Mouse (Mus musculus) spleen, adult 12 weeks (tissue): ENCODE measurements at regions not wholly inside any gene's neighbourhood (a gene's known extent, or its start where the extent isn't known, plus 50 kb on each side); places are given as distances from the start of the nearest gene placed in this dataset.
"Not testable (repeated sequence)": the region's sequence is repeated elsewhere in the genome, so short reads cannot be mapped to it uniquely, and the experiment has no call there.

Experiments
- DNase-seq: peaks from one replicate; pipeline ENCODE4 v3.0.0; 2022; ENCODE audit warnings: low spot score

GRCm38 (mm10) chr15:5869289-5869688 is 430.3 kb upstream of the Dab2 start:
- no peak for DNase-seq

DNA sequence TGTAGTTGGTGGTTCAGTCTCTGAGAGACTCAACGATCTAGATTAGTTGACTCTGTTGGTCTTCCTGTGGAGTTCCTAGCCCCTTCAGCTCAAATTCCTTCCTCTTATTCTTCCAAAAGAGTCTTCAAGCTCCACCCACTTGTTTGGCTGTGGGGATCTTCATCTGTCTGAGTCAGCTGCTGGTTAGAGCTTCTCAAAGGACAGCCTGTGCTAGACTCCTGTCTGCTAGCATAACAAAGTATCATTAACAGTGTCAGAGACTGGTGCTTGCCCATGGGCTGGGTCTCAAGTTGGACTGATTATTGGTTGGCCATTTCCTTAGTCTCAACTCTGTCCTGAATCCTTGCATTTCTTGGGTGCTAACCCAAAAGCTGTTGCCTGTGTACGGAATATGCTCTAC is 429.7 kb upstream of the Dab2 start:
- no peak for DNase-seq

DNA sequence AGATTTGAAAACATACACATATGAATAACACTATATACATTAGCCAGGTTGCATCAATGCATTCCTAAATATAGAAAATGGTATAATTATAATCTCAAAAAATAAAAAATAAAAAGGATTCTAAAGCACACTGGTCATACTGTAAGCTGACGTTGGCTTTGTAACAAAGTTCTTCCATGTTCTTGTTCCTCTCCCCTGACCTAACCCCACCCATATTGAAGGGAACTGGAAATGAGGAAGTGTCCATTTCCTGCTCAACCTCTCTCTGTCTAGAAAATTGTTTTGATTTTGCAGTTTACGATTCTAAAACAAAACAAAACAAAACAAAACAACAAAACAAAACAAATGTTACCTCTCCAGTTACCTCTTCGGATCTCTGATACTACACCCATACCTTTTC is 427.5 kb upstream of the Dab2 start:
- DNase-seq = no peak

- no peak for DNase-seq
Observed at GRCm38 (mm10) chr15:5877749-5878148, 421.8 kb upstream of the Dab2 start.

DNA sequence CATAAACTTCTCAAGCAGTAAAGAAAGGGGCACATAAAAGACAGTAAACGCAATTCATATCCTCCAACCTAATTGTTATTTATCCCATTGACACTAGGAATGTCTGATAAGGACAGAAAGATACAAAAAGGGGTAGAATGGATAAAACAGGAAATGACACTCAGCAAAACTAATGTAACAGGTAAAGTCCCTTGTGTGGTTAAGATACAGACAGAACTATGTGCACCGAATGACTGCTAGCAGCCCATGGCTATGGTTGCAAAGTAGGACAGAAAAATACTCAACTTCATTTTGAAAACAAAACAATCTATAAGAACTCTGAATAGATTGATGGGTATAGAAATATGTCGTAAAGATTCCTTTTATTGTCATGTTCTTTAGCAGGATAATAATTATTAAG is 408.4 kb upstream of the Dab2 start:
- DNase-seq = no peak

GRCm38 (mm10) chr15:5892034-5892433 is 407.6 kb upstream of the Dab2 start:
- DNase-seq = no peak

DNA sequence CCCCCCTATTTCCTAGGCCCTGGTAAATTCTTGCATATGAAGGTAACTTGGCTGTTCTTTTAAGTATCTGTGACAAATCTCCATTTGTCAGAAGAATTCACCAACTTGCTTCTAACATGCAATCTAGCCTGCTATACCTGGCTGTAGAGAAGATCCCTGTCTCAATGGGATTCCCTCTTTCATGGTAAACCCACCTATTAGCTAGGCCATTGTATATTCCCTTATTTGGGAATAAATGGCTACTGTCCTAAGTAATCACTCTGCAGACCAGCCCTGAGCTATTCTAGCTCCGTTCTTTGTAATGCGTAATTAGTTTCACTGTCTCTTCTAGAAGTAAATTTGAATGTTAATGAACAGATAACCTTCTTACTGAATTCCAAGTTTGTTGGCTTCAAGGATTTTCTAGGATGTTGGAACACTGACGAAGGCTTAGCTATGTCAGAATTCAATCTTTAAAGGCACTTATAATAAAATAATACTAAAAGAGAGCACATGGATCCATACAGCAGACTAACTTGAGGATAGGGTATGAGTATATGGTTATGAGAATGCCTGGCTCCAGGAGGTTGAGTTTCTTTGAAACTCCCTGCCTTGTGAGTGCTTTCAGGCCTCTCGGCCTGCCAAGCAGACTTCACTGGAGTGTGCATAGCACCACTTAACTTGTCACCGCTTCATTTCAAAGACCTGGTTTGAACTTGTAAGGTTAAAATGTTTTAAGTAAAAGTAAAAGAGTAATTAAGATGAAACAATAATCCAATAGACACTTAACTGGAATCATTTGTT is 403.7 kb upstream of the Dab2 start:
- DNase-seq = not testable (repeated sequence)

GRCm38 (mm10) chr15:5915261-5915660 is 384.3 kb upstream of the Dab2 start:
- DNase-seq = no peak

DNA sequence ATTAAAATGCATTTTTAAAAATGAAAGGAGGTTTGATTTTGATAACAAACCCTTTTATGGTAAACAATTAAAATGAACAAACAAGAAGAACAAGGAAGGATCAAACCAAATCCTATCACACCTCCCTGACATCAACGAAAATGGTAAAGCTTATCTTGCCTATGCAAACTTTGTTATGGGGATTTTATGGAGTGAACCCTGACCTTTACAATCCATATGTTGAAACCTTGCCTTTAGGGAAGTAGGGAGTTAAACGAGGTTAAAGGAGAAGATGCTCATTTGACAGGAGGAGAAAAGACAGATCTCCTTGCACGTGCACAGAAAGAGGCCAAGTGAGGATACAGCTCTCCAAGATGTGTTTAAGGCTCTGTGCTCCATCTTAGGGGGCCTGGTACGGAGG is 379.5 kb upstream of the Dab2 start:
- DNase-seq = no peak

- no peak for DNase-seq
Observed at GRCm38 (mm10) chr15:5927768-5928167, 371.8 kb upstream of the Dab2 start.

GRCm38 (mm10) chr15:5933586-5933985 is 366.0 kb upstream of the Dab2 start:
- no peak for DNase-seq

- DNase-seq = no peak
Observed at GRCm38 (mm10) chr15:5940945-5941344, 358.6 kb upstream of the Dab2 start.

DNA sequence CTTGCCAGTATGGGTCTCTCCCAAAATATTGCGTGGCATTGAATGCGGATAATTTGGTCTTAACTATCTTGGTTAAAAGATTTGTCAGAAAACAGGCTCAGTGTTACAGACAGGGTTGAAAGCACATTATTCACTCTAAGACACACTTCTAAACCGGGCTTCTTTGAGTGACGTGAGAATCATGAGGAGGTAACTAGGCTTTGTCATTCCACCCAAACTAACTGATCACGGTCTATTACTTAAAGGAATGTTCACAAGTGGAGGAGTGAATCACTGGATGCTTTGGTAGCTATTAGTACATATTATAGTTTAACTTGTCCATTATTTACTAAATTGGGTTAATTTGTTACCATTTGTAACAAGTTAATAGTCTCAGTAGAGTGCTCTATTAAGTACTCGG is 352.9 kb upstream of the Dab2 start:
- no peak for DNase-seq

DNA sequence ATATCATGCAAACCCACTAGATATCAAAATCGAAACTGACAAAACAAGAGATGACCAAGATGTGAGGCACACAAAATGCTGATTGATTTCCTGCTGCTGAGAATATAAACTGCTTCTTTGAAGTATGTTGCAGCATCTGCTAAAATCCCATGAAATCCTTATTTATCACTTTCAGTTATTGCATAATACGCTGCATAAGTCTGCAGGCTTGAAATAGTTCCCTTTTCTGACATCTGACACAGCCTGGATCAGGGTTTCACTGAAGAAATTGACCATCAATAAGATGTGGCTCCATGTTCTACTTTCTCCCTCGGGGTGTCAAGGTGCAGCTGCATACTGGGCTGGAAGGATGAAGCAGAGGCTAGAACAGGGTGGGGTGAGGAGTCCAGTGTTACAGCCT is 348.7 kb upstream of the Dab2 start:
- DNase-seq = no peak

DNA sequence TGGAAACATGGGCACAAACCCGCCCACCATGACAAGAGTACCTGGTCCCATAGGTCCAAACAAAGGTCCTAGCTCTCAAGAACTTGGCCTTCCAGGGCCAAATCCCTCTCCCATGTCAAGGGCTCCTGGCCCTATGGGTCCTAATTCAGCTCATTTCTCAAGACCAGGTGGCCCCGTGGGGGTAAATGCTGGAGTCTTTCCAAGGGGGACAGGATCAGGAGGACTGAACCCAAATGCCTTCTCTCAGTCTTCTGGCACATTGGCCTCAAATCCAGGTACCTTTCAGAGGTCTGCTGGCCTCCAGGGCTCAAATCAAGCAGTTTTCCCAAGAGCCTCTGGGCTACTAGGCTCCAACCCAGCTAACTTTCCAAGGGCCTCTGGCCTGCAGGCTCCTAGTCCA is 347.9 kb upstream of the Dab2 start:
- DNase-seq = not testable (repeated sequence)

- DNase-seq = no peak
Observed at GRCm38 (mm10) chr15:5953106-5953505, 346.5 kb upstream of the Dab2 start.

GRCm38 (mm10) chr15:5991351-5992065 is 308.1 kb upstream of the Dab2 start:
- DNase-seq = no peak

DNA sequence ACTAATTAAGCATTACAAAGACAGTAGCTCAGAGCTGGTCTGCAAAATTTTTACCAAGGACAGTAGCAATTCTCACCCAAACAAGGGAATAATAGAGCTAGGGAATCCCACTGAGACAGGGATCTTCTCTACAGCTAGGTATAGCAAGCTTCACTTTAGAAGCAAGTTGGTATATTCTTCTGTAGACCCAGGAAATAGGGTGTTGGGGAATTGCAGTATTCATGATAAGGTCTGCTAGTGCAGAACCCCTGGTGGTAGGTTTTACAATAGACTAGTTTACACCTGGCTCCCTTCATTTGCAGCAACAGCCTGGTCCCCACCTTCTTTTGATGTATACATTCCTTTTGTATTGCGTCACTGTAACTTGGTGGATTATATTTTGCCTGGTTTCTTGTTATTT is 307.4 kb upstream of the Dab2 start:
- DNase-seq = not testable (repeated sequence)

DNA sequence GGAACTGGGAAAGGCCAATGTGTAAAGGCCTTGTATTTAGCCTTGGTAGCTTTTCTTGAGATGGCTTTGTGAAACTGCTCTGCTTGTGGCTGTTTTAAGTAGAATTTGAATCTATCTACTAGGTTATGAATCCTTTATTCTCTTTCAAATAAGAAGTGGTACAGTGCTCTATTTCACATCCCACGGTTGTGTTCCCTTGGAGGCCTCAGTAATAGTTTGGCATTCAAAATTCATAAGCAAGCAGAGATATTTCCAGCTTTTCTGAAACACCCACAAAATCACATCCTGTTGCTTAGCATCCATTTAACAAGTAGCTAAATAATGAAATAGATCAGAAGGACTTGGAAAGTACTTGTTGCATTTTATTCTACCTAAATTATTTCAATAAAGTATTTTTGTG is 298.8 kb upstream of the Dab2 start:
- no peak for DNase-seq

GRCm38 (mm10) chr15:6001394-6001793 is 298.2 kb upstream of the Dab2 start:
- no peak for DNase-seq

DNA sequence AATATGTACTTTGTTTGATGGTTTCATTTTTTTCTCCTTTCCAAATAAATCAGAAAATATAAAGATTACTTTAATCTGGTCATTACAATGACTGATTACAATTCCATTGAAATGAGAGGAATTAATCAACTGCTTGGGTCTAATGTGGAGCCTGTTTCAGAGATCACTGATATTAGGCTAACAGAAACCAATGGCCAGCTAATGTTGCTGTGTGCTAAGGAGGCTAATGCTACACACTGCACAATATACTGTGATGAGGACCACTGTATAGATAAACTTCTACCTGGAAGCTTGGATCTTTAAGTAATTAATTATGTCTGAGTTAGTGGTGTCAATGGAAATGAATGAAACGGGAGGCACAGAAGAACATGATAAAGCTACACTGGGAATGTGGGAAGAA is 284.6 kb upstream of the Dab2 start:
- DNase-seq = no peak

- no peak for DNase-seq
Observed at GRCm38 (mm10) chr15:6016637-6017049, 282.9 kb upstream of the Dab2 start.

DNA sequence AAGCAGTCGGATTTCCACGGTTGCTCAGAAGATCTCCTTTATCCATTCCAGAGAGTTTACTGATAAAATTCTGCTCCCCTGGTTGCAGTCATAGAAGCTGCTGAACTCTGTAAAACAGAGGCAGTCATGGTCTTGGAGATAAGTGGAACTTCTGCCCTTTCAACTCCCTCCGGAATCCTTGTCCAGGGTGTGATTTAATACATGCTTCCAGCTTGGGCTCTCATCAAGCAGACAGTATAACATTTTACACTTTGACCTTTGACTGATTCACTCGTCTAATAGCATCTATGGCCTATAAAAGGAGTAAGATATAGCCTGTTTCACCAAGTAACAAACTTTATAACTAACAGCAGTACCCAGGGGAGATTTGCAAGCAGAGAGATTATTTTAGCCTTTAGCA is 274.0 kb upstream of the Dab2 start:
- DNase-seq = no peak

DNA sequence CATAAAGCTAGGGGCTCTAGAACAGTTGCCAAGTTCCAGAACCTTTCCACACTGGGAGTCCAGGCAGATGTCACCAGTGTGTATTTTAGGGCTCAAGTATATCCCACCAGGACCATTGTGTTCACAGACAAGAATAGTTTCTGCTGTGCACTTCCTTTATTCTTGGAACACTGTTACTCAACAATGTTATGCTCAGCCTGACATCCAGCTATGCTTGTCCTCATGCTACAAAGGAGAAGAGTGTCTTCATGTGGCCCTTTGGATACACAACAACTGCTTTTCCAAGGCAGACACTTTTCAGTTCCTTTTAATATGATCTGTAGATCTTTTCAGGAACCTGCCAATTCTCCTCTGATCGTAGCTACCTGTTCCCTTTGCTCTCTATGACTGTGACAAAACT is 270.4 kb upstream of the Dab2 start:
- no peak for DNase-seq
